Mouse (Mus musculus) kidney, adult 2 months (tissue): ENCODE measurements around the gene Bach1. TPM values are rescaled to one million over a fixed set of nuclear protein-coding genes. Genes with fewer than 3 reads are reported as not detected.

Source experiments
- DNase-seq: peaks from one replicate; pipeline ENCODE4 v3.0.0; 2021
- H3K27ac ChIP-seq: fragments of 200-500 bp; 2 replicates; pipeline ENCODE4 v1.5.1; 2012; ENCODE audit warnings: low read depth, low read length, control low read depth, inconsistent platforms; ENCODE audit not compliant: insufficient read depth
- H3K27me3 ChIP-seq: fragments of 200-500 bp; replicated peaks from 2 replicates; pipeline ENCODE4 v1.6.1; 2012; ENCODE audit warnings: mild to moderate bottlenecking, moderate library complexity, low read length, inconsistent platforms; ENCODE audit not compliant: control insufficient read depth, insufficient read depth
- H3K36me3 ChIP-seq: fragments of 200-500 bp; 2 replicates; pipeline ENCODE4 v1.6.1; 2012; ENCODE audit warnings: mild to moderate bottlenecking, moderate library complexity, low read length, inconsistent platforms; ENCODE audit not compliant: control insufficient read depth, insufficient read depth
- H3K4me1 ChIP-seq: fragments of 200-500 bp; 2 replicates; pipeline ENCODE4 v1.6.1; 2011; ENCODE audit warnings: low read length; ENCODE audit not compliant: control insufficient read depth, insufficient read depth
- H3K4me3 ChIP-seq: fragments of 200-500 bp; 2 replicates; pipeline ENCODE4 v1.5.1; 2011; ENCODE audit warnings: mild to moderate bottlenecking, low read depth, low read length, control low read depth; ENCODE audit not compliant: insufficient read depth
- CTCF ChIP-seq: fragments of 200-500 bp; conservative IDR thresholded peaks from 2 replicates; pipeline ENCODE4 v1.5.1; 2011; ENCODE audit warnings: low read depth, mild to moderate bottlenecking, control low read depth, low read length, moderate library complexity, mixed read lengths; ENCODE audit not compliant: insufficient read depth, insufficient read length
- POLR2A ChIP-seq: fragments of 200-500 bp; IDR thresholded peaks from one replicate; pipeline ENCODE4 v1.6.1; 2011; ENCODE audit warnings: low read depth, low read length, control low read depth
- WGBS: fragments of 180-500 bp; shearing (Covaris S2); methylation state at CpG from one replicate; pipeline ENCODE4 v1.1.7; 2018; 5-methylcytosine and 5-hydroxymethylcytosine counted together
- polyA plus RNA-seq: library from polyadenylated mRNA; depleted of rRNA; stranded (reverse); fragments of >200 nt; gene quantifications from 2 replicates; pipeline ENCODE4 v1.2.3, GENCODE M21; 2012

Bach1 gene
- polyA plus RNA-seq, 1 experiment, result 9.7 TPM

GRCm38 (mm10) chr16:87727918-87728317 is 29.2 kb downstream of the Bach1 start:
- Histone ChIP-seq H3K27me3 (no peaks in the 10 kb centered on the region), H3K4me1 (no peaks in the 10 kb centered on the region), H3K36me3 (peaks cover 6% of the 10 kb centered on the region), H3K27ac (no peak overlapping the region), H3K4me3 (no peak overlapping the region)
- no peak for TF ChIP-seq POLR2A
- no peak for TF ChIP-seq CTCF
- WGBS, result 83% methylated on average over 14 of the region's 14 CpGs
- no peak for DNase-seq

GRCm38 (mm10) chr16:87728703-87729102 is 30.0 kb downstream of the Bach1 start:
- H3K4me3 ChIP-seq, result no peak overlapping the region
- TF ChIP-seq CTCF (no peak), POLR2A (no peak)
- no peaks in the 10 kb centered on the region for H3K27me3 ChIP-seq
- DNase-seq, result no peak
- WGBS, result 89% methylated on average over 8 of the region's 8 CpGs
- no peak overlapping the region for H3K27ac ChIP-seq
- peaks cover 6% of the 10 kb centered on the region for H3K36me3 ChIP-seq
- H3K4me1 ChIP-seq, result no peaks in the 10 kb centered on the region

GRCm38 (mm10) chr16:87729469-87729868 is 30.7 kb downstream of the Bach1 start:
- no peak for DNase-seq
- 92% methylated on average over 20 of the region's 20 CpGs for WGBS
- TF ChIP-seq POLR2A, result no peak
- no peak for TF ChIP-seq CTCF
- Histone ChIP-seq H3K36me3 (peaks cover 6% of the 10 kb centered on the region), H3K27ac (no peak overlapping the region), H3K27me3 (no peaks in the 10 kb centered on the region), H3K4me3 (no peak overlapping the region), H3K4me1 (no peaks in the 10 kb centered on the region)

- TF ChIP-seq CTCF (no peak), POLR2A (no peak)
- H3K27ac ChIP-seq, result no peak overlapping the region
- 94% methylated on average over 4 of the region's 4 CpGs for WGBS
- no peaks in the 10 kb centered on the region for H3K27me3 ChIP-seq
- DNase-seq, result no peak
- no peak overlapping the region for H3K4me3 ChIP-seq
- H3K36me3 ChIP-seq, result peaks cover 3% of the 10 kb centered on the region; the same call in 1 of the 2 replicates
- no peaks in the 10 kb centered on the region for H3K4me1 ChIP-seq
These were observed 36.2 kb downstream of the Bach1 start for GRCm38 (mm10) chr16:87734868-87735381.

- no peaks in the 10 kb centered on the region for H3K36me3 ChIP-seq
- no peak overlapping the region for H3K4me3 ChIP-seq
- WGBS, result 62% methylated on average over 11 of the region's 11 CpGs
- DNase-seq, result no peak
- H3K27ac ChIP-seq, result no peak overlapping the region
- H3K27me3 ChIP-seq, result no peaks in the 10 kb centered on the region
- no peaks in the 10 kb centered on the region for H3K4me1 ChIP-seq
- TF ChIP-seq CTCF, result no peak
- TF ChIP-seq POLR2A, result no peak
These were observed 37.4 kb downstream of the Bach1 start for GRCm38 (mm10) chr16:87736106-87736505.

- Histone ChIP-seq H3K36me3 (no peaks in the 10 kb centered on the region), H3K27me3 (no peaks in the 10 kb centered on the region), H3K27ac (no peak overlapping the region), H3K4me1 (no peaks in the 10 kb centered on the region), H3K4me3 (no peak overlapping the region)
- no peak for TF ChIP-seq POLR2A
- TF ChIP-seq CTCF, result no peak
- 25% methylated on average over 8 of the region's 8 CpGs for WGBS
- DNase-seq, result no peak
These were observed 38.6 kb downstream of the Bach1 start for GRCm38 (mm10) chr16:87737296-87737695.

GRCm38 (mm10) chr16:87737842-87738639 is 39.3 kb downstream of the Bach1 start:
- Histone ChIP-seq H3K4me3 (no peak overlapping the region), H3K27ac (no peak overlapping the region), H3K27me3 (no peaks in the 10 kb centered on the region), H3K4me1 (no peaks in the 10 kb centered on the region), H3K36me3 (no peaks in the 10 kb centered on the region)
- TF ChIP-seq POLR2A, result no peak
- WGBS, result 86% methylated on average over 21 of the region's 21 CpGs
- no peak for DNase-seq
